Mouse (Mus musculus): ENCODE results near the gene 4921517D22Rik. TPM values are rescaled to one million over a fixed set of nuclear protein-coding genes. Genes with fewer than 3 reads are reported as not detected.
A peak's percentile ranks its signal among the peaks of the same experiment; 100 is the strongest.
"Not testable (repeated sequence)": the region's sequence is repeated elsewhere in the genome, so short reads cannot be mapped to it uniquely, and the experiment has no call there.

4921517D22Rik gene
- total RNA-seq (2021), result not detected

DNA sequence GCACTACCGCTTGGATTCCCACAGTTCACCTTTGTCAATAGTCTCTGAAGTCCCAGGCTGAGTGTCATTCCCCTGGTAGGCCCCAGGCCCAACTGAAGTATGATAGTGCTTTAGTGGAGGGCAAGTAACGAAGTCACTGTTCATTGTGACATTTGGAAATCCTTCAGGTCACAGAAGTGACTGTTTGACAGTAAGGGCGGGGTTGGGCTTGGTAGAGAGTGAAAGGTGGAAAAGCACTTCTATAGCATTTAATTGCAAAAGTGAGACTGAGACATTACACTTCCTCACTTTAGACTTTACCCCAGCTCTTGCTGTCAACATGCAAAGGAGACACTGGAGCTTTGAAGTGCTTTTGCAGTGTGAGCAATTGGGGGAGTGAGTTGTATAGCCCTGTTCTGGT, at the start of gene 4921517D22Rik:
4921517D22Rik (minus strand) TSS at position 101 of the 400 bp plus-strand sequence.
- no peak for DNase-seq

DNA sequence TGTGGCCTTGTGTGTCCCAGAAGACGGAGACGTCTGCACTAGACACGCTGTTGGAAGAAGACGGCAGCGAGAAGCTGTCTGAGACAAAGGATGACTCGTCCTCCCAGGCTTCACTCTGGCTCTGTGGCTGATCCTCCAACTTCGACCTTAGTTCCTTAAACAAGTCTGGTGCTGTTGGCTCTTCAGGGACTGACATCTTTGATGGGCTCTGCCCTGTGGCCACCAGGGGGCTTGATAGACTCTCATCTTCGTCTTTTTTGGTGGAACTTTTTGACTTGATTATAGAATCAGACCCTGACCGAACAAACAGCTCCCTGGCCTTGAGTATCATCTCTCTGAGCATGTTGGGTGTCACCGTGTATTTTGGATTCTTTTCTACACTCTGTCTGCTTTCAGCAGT, 47.8 kb upstream of the 4921517D22Rik start:
- no peak for DNase-seq

DNA sequence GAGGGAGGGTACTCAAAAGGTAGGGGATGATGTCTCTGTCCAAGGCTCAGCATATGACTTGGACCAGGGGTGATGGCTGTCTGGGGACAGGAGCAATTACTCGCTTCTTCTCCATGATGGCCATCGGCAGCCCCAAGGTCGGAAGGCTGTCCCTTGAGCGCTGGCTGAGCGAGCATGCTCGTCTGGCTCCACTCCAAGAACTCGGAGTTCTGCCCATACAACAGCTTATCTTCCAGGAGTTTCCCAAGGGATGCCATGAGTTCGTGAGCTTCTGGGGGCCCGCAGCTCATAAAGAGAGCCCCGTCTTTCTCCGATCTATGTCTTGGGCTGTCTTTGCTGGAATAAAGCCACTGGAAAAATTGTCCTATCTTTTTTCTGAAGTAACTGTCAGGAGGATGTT, 47.2 kb upstream of the 4921517D22Rik start:
- no peak for DNase-seq

DNA sequence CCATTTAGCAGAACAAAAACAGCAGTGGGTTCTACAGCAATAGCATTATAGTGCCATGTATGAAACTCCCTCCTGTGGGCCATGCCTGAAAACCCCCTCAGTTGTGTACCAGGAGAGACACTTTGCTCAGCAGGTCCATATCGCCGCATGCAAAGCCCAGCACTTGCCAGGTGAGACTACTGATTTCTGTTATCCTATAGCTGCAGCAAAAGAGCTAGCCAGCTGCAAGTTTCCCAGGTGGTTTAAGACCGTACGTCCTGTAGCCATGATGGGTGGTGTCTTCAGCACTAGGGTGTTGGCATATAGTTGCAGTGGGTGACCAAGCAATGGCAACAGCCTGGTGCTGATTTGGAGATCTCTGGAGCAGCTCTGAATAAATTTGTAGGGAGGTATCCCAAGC, 45.5 kb upstream of the 4921517D22Rik start:
- no peak for DNase-seq

DNA sequence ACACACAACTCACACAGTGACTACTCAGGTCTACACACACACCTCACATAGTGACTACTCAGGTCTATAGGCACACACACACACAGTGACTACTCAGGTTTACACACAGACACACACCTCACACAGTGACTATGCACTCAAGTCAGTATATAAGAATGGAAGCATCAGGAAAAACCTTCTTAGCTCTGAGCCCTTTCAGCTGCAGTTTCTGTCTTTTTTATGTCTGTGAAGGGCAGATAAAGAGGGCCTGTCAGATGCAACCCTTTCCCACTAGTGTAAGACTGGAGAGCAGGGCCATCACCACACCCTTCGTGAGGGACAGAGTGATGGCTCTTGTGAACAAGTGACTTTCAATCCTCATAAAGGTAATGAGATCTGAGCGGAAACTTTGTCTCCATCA, 44.5 kb upstream of the 4921517D22Rik start:
- no peak for DNase-seq

DNA sequence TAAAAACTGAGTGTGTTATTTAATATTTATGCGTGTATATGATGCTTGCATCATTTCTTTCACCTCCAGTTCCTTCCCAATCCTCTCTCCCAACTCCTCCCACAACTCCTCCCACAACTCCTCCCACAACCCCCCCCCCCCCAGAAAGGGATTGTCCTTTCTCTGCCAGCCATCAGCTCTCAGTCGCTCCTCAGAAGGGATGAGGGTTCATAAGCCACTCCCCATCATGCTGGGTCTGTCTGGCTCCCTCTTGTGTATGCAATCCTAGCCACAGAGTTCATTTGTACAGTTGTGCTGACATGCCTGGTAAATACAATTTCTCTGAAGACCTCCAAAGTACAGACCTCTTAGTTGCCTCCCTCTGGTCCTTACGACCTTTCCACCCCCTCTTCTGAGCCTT, 41.3 kb upstream of the 4921517D22Rik start:
- DNase-seq, result no peak

DNA sequence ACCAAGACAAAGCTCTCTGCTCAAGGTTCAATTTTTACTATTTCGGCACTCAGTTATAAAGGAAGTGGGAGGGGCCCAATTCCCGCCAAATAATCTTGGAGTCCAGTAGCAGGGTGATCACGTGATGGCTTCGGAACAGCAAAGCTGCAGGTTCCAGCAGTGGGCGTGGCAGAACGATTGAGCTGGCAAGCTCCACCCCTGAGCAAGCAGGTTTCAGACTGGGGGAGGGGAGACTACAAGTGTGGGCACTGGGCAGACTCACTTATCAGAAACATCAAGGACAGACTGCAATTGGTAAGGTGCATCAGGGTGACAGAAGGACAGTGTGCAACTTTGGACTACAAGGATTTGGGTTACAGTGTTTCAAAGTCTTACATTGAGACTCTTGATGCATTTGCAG, 40.4 kb upstream of the 4921517D22Rik start:
- DNase-seq, result not testable (repeated sequence)

DNA sequence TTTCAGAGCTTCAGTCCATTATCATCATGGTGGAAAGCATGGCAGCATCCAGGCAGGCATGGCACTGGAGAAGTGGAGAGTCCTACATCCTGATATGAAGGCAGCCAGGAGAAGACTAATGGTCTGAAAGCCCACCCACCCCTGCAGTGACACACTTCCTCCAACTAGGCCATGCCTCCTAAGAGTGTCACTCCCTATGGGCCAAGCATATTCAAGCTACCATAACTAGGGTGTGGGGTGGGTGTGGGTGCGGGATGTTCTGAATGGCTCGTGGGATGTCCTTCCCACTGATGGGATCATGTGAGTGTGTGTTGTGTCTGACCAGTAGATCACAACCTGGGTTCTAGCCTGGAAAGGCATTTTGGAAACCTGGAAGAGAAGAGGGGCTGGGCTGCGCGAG, 40.0 kb upstream of the 4921517D22Rik start:
- DNase-seq, result no peak

DNA sequence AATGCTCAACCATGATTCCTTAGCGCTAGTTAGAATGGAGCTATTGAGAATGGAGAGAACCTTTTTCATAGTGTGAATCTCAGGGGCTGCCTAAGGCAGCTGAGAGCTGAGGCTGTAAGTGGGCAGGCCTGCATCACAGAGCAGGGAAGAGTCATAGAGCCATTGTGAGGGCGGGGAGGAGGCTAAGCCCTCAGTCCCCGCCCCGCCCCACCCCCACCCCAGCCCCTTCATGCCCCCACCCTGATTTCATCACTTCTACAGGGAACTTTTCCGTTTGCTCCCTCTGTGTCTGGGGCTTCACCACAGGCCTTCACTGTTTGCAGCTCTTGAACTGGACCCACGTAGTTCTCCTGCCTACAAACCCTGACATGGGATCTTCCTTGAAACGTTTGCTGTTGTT, 37.7 kb upstream of the 4921517D22Rik start, which contains the start of gene Spata31d1d:
Spata31d1d (minus strand) TSS at position 101 of the 400 bp plus-strand sequence.
- DNase-seq, result no peak

DNA sequence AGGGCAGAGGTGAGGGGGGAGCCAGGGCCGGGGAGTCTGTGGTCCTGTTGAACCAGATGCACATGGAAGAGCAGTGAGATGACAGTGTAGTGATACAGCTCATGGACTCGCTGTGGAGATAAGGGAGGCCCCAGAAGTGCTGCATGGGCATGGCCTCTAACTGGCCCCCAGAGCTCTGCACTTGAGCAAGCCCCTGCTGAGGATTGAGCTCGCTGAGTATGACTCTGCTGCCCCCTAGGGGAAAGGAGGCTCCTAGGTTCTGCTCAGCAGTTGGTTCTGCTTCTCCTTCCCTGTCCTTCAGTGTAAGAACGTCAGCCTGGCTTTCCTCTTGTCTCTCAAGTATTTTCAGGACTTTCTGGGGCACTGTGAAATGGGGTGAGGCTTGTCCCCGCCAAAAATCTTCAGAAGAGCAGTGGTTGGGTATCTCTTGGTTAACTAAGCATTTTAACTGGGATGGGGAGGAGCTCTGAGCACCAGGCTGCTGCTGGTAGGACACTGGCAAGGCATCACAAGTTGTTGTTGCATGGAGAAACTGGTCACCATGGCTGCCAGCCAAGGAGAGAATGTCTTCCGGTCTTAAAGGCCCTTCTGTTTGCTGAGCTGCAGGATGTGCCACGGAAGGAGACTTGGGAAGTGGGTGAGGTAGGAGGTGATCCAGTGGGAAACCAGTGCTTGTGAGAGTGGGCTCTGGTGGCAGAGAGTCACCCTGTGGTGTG, 34.6 kb upstream of the 4921517D22Rik start:
- peak; percentile 81 to 83 for DNase-seq

DNA sequence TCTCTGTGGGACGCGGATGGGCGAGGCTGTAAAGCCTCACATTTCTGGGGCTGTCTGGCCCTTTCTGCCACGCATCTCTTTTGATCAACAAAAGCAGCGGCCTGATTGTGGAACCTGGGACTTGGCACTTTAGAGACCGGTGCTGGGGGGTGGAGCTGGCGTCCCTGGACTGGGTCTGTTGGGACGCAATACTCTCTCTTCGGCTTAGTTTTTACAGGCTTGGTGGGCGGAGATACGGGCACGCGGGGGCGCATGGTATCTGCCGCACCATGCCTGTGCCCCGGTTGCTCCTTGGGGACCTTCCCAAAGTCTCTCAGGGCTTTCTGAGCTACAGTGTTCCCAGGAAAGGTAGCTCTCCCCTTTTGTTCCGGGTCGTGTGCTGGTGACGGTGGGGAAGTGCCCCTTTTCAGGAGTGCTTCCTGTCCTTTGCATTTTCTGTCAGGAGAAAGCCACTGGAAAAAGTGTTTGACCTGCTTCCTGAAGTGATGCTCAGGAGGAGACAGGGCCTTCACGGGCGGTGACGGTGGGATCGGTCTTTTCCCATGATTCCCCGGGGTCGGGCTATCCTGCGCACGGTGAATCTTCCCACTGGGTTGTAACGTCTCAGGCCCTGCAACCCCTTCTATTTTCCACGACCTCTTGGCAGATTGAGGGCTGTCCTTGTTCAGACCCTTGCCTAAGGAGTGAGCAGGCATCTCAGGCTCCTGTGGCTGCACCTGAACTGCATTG, 32.4 kb upstream of the 4921517D22Rik start:
- DNase-seq, result no peak

DNA sequence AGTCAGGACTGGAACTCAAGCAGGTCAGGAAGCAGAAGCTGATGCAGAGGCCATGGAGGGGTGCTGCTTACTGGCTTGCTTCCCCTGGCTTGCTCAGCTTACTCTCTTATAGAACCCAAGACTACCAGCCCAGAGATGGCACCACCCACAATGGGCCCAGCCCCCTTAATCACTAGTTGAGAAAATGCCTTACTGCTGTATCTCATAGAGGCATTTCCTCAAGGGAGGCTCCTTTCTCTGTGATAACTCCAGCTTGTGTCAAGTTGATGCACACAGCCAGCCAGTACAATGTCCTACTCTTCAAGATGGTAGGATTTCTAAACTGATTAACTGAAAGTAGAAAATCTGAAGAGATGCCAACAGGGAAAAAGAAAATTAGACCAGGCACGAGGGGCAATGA, 28.2 kb upstream of the 4921517D22Rik start:
- not testable (repeated sequence) for DNase-seq

DNA sequence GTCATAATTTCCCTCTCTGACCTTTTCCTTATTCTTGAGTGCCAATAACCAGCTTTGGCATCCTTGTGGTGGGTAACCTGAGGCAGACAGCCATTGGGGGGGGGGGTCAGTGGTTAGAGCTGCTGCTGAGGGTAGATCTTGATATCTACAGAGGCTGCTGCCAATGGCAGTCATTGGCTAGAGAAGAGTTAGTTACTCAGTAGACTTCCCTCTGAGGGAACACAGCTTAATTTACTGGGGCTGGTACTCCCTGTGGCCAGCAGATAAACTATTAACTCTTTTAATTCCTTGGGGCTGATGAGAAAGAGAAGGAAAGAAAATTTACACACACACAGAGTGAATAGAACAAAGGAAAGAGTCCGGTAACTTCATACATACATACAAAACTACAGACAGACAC, 25.6 kb upstream of the 4921517D22Rik start:
- no peak for DNase-seq

DNA sequence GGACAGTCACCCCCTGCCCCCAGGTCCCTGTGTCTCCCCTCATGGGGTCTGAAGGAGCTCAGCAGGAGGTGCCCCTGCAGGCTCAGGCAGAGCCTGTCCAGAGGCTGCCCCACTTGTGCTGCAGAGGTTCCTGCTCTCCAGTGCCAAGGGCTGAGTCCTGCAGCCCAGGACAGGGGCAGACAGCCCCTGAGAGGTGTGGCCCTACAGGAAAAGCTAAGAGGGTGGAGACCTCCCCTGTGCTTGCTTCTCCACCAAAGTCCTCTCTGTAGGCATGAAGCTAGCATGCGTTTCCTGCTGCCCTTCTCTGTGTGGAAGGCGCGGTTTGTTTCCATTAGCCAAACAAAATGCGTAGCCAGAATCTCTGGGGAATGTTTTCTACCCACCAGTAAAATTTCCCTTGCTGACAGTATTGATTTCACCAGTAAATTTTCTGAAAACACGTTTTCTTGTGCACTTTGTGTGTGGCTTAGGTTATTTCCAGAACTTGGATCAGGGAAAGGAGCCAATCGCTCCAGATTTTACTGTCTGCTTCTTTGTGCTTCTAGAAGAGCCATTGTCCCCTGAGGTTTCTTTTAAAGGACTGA, 25.0 kb upstream of the 4921517D22Rik start:
- DNase-seq, result not testable (repeated sequence)

DNA sequence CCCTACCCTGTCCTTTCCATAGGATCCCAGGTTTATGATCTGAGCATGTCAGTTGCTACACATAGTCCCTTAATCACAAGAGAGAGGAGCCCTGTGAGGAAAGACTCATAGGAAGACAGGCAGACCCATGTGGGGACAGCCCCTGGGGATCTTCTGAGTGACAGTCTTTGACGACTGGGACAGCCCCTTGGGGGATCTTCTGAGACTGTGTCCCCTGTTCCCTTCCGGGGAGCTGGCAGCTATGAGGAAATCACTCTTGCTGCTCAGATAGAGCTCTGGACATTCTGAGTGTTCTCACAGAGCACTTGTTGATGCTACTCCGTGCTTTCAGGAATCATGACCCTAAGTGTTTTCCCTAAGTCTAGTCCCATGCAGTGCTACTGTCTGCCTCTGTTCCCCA, 19.8 kb upstream of the 4921517D22Rik start:
- DNase-seq, result no peak

DNA sequence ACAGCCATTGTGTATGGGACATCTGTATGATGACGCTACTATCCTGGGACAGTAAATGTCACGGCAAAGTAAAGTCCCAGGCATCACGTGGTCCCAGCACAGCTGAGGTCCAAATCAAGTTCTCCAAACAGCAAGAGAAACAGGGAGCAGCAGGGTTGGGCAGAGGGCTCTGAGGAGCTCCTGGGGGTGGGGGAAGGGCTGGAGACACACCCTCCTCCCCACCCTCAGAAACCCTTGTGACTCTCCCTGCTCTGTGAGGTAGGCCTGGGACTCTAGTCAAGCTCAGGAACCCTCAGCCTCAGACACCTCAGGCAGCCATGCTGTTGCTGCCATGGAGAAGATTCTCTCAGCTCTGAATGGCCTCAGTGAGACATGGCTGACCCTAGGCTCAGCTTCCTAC, 18.1 kb upstream of the 4921517D22Rik start, which contains the start of gene Spata31d1b:
Spata31d1b (plus strand) TSS at position 301 of the 400 bp plus-strand sequence.
- DNase-seq, result not testable (repeated sequence)

DNA sequence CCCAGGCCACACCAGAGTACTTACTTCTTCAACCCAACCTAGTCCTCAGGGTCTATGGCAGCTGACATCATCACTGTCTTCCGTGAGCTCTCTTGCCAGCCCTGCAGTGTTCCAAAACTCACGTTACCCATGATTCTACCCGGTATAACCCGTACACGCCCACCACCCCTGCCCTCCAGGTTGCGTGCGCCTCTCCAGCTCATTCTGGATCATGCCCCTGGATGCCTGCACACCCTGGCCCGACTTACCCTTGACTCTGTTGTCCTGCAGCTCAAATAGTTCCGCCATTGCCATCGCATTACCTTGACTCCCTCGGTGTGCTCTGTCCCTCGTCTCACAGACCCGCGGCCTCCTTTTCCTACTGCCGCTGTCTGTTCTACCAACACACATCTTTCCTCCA, 16.3 kb upstream of the 4921517D22Rik start, which contains the start of gene Spata31d1a:
Spata31d1a (minus strand) TSS at position 101 of the 400 bp plus-strand sequence.
- DNase-seq, result no peak

DNA sequence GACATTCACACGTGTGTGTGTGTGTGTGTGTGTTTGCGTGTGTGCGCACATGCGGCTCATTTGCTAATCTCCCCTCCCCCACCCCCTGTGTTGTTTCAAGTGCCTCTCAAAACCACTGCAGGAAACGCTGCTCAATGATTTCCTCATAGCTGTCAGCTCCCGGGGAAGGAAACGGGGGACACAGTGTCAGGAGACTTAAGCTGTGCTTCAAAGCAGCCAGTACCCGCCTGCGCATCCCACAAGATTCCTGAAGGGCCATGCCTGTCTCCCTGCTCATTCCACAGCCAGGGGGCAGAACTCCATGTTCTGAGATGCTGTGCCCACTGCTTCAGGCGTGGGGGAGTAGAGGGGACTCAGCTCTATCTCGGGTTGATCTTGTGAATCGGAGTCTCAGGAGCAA, 10.7 kb upstream of the 4921517D22Rik start:
- peak in 1 of 2 experiments; percentile 31 for DNase-seq

DNA sequence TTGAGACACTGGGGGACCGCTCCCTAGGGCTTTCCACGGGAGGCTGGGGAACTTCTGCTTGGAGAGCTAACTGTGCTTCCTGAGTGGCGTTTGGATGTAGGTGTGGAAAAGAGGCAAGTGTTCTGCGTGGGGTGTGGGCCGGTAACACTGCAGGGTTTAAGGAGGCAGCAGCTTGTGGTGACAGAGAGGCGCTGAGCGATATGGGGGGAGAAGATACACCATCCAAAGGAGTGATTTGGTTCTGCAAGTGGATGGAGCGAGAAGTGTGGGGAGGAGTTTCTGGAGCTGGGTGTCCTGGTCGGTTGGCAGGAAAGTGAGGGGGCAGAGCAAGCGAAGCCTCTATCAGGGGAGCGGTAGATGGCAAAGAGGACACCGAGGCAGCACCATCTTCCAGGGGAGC, 9.6 kb upstream of the 4921517D22Rik start:
- DNase-seq, result peak; percentile 14 to 17

DNA sequence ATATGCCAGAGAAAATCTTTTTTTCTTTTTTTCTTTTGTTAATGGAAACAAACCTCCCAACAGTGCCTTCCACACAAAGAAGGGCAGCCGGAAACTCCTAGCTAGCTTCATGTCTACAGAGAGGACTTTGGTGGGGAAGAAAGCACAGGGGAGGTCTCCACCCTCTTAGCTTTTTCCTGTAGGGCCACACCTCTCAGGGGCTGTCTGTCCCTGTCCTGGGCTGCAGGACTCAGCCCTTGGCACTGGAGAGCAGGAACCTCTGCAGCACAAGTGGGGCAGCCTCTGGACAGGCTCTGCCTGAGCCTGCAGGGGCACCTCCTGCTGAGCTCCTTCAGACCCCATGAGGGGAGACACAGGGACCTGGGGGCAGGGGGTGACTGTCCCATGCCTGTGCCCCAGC, 6.2 kb upstream of the 4921517D22Rik start:
- DNase-seq, result not testable (repeated sequence)

DNA sequence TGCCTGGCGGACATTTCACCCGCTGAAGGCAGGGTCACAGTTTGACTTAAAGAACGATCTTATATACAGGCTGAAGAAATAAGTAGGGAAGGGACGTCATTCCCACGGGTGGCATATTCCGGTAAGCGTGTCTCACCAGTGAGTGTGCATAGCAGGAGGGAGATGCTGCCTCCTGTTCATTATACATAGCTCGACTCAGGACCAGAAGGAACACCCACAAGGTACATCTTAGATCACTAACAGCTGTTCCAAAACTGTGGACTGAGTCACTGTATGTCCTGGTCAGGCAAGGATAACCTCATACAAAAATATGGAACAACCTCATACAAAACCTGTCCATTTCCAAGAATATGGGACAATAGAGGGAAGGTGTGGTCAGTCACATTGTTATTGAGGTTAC, 5.2 kb upstream of the 4921517D22Rik start:
- no peak for DNase-seq

DNA sequence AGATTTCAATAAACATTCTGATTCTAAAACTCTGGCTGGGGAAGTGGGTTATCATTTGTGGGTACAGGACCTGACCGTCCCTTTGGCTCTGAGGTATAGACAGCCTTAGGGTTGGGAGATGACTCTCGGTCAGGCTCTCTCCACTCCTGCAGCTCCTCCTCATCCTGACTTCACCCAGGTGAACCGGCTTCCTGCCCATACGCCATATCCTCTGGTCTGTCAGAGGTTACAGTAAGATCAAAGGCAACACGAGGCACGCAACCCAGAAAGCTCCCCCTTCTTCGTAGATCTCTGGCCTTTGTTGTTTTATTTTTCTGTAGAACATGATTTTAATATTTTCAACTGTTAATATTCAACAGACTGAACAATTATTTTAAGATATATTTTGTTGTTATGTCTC, 1.9 kb upstream of the 4921517D22Rik start:
- no peak for DNase-seq

DNA sequence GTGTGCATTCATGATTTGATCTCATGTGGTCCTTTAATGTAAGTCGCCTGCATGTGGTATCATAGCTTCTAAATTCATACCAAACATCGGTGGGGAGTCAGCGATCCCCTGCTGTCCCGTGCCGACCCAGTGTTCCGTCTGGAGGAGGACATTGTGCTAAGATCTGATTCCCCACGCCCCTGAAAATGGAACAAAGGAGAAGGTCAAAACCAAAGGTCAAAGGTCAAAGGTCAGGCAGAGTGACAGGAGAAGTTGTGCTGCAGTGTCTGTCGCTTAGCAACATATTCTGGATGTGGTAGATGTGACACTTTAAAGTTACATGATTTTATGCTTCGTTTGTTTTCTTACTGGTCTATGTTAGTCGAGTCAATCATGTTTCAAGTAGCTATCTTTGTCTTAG, 2.4 kb downstream of the 4921517D22Rik start:
- DNase-seq, result no peak
